ENCODE assay signal across 9 mouse cellular contexts in the genomic region with DNA sequence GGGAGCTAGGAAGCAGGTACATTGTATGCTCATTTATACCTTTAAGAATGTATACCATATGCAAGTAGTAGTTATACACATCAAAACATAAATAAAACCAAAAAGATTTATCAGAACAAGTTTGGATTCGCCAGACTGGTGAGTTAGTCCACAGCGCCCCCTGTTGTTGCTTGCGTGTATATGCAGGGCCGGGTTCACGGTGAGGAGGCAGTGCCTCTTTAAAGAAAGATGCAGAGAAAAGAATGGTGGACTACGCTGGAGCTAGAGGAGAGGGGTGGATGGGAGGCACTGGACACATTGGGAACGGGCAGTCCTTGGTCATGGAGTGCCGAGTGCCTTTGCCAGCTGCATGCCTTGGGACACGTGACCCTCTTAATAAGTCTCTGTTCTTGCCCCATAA. TPM values are rescaled to one million over a fixed set of nuclear protein-coding genes. Genes with fewer than 3 reads are reported as not detected.
DNase-seq lines count a peak whose midpoint lies in the region; ATAC-seq and TF ChIP-seq lines count a peak whose summit lies in the region.
"Had no signal": no experiment of that assay in that cellular context is flagged by ENCODE, and none has a peak within 500 bp of the region (broad histone marks: within the 10 kb centered on the region; RNA-seq: fewer than 3 reads in every experiment).

No protein-coding gene starts in this region.

- no peak for TF ChIP-seq POLR2A in cerebellum, adult 2 months (IDR thresholded peaks at IDR 0.05; ENCODE audit: borderline replicate concordance, insufficient read depth, low read length)

- no peak overlapping the region for H3K4me3 ChIP-seq in cerebellum, adult 2 months (replicated peaks; ENCODE audit: insufficient read depth, low read depth, low read length)
- no peak overlapping the region for H3K4me3 ChIP-seq in kidney, embryonic 16.5 days (ENCODE audit: low read length)
- no peak overlapping the region for H3K4me3 ChIP-seq in liver, embryonic 13.5 days (replicated peaks)
- H3K4me3 ChIP-seq: heart, embryonic 15.5 days had no signal

- peak; percentile 88 for TF ChIP-seq CTCF in cerebellum, adult 2 months (IDR thresholded peaks at IDR 0.05; ENCODE audit: borderline replicate concordance, insufficient read depth, low read depth, low read length)

- ATAC-seq in kidney, embryonic 16.5 days (ENCODE audit: low FRiP score, low TSS enrichment) = 0 out of 2 replicates have a peak, but pooled peaks have one; percentile 15
- ATAC-seq in liver, embryonic 13.5 days (ENCODE audit: low read depth) = no peak
- ATAC-seq in erythroid progenitor cell, adult 5-6 weeks (replicated peaks; ENCODE audit: low FRiP score, poor library complexity, severe bottlenecking) = no peak

- DNase-seq in 3134 (ENCODE audit: extremely low read depth, insufficient read length, low spot score) = peak; percentile 35
- peak; percentile 69 for DNase-seq in ES-CJ7 (ENCODE audit: low read depth, low spot score)
- peak; percentile 61 to 74 for DNase-seq in cerebellum, adult 2 months
- DNase-seq in gastrocnemius, adult 18-20 months (ENCODE audit: low spot score) = peak; percentile 72
- peak; percentile 25 for DNase-seq in liver, embryonic 13.5 days
- DNase-seq in retina, postnatal 7 days (ENCODE audit: low read depth, low spot score) = peak; percentile 63

- no peak overlapping the region for H3K4me2 ChIP-seq in kidney, embryonic 16.5 days (replicated peaks; ENCODE audit: low read depth, low read length)
- no peak overlapping the region for H3K4me2 ChIP-seq in liver, embryonic 13.5 days
- H3K4me2 ChIP-seq: heart, embryonic 15.5 days had no signal

- H3K36me3 ChIP-seq in kidney, embryonic 16.5 days (ENCODE audit: insufficient read depth, low read length) = no peaks in the 10 kb centered on the region
- H3K36me3 ChIP-seq in liver, embryonic 13.5 days = no peaks in the 10 kb centered on the region
- H3K36me3 ChIP-seq: heart, embryonic 15.5 days had no signal

- no peak overlapping the region for H3K9ac ChIP-seq in kidney, embryonic 16.5 days (replicated peaks; ENCODE audit: low read length)
- H3K9ac ChIP-seq in liver, embryonic 13.5 days = no peak overlapping the region
- H3K9ac ChIP-seq: heart, embryonic 15.5 days had no signal

- H3K9me3 ChIP-seq in kidney, embryonic 16.5 days (ENCODE audit: low read length) = no peaks in the 10 kb centered on the region
- H3K9me3 ChIP-seq in liver, embryonic 13.5 days (replicated peaks) = no peaks in the 10 kb centered on the region
- H3K9me3 ChIP-seq: heart, embryonic 15.5 days had no signal

- 3% methylated on average over 9 of the region's 9 CpGs for WGBS in cerebellum, adult 2 months
- 4% methylated on average over 9 of the region's 9 CpGs for WGBS in kidney, embryonic 16.5 days
- 8% methylated on average over 9 of the region's 9 CpGs for WGBS in liver, embryonic 13.5 days (ENCODE audit: insufficient replicate concordance)

- no peaks in the 10 kb centered on the region for H3K27me3 ChIP-seq in cerebellum, adult 2 months (ENCODE audit: control insufficient read depth, insufficient read depth, low read length)
- H3K27me3 ChIP-seq in kidney, embryonic 16.5 days (ENCODE audit: insufficient read depth, low read length) = no peaks in the 10 kb centered on the region
- no peaks in the 10 kb centered on the region for H3K27me3 ChIP-seq in liver, embryonic 13.5 days

- H3K4me1 ChIP-seq in cerebellum, adult 2 months (ENCODE audit: control insufficient read depth, insufficient read depth, low read length) = no peaks in the 10 kb centered on the region
- no peaks in the 10 kb centered on the region for H3K4me1 ChIP-seq in kidney, embryonic 16.5 days (ENCODE audit: insufficient read depth, low read length)
- no peaks in the 10 kb centered on the region for H3K4me1 ChIP-seq in liver, embryonic 13.5 days (replicated peaks)

- H3K27ac ChIP-seq in cerebellum, adult 2 months (ENCODE audit: insufficient read depth, low read length) = no peak overlapping the region
- H3K27ac ChIP-seq in kidney, embryonic 16.5 days (ENCODE audit: low read length) = no peak overlapping the region
- no peak overlapping the region for H3K27ac ChIP-seq in liver, embryonic 13.5 days
- H3K27ac ChIP-seq: heart, embryonic 15.5 days had no signal

RNA-seq across cellular contexts. Expression of a gene that starts 12.1 kb away (rescaled TPM):
- not detected in 2 replicates for polyA plus RNA-seq in cerebellum, adult 2 months (2012; rRNA removed)
- not detected for total RNA-seq in gastrocnemius, adult 18-20 months (2021)
- 0.28 and 0.34 TPM in 2 replicates for polyA plus RNA-seq in kidney, embryonic 16.5 days (2015; fragmentation: Nextera tagmentation; extraction: Ambion mirVana)
- polyA plus RNA-seq in liver, embryonic 13.5 days (2015; fragmentation: Nextera tagmentation; extraction: Ambion mirVana) = 0.12 TPM in 1 of 2 replicates, not detected in the other
- total RNA-seq in erythroid progenitor cell, adult 5-6 weeks (2015; ENCODE audit: low replicate concordance) = not detected in 2 replicates
- total RNA-seq in erythroid progenitor cell, adult 5-6 weeks (2017; ENCODE audit: low replicate concordance) = not detected in 2 replicates

RNA-seq across cellular contexts. Expression of a gene that starts 46.2 kb away (rescaled TPM):
- polyA plus RNA-seq in cerebellum, adult 2 months (2012; rRNA removed) = 24.6 and 25.0 TPM in 2 replicates
- total RNA-seq in gastrocnemius, adult 18-20 months (2021) = 10 to 100 TPM; 74.4 to 79.7 TPM
- polyA plus RNA-seq in kidney, embryonic 16.5 days (2015; fragmentation: Nextera tagmentation; extraction: Ambion mirVana) = 51.9 and 52.1 TPM in 2 replicates
- polyA plus RNA-seq in liver, embryonic 13.5 days (2015; fragmentation: Nextera tagmentation; extraction: Ambion mirVana) = 20.6 and 25.5 TPM in 2 replicates
- total RNA-seq in erythroid progenitor cell, adult 5-6 weeks (2015; ENCODE audit: low replicate concordance) = 6.7 and 7.6 TPM in 2 replicates
- total RNA-seq in erythroid progenitor cell, adult 5-6 weeks (2017; ENCODE audit: low replicate concordance) = 4.0 and 8.1 TPM in 2 replicates

RNA-seq across cellular contexts. Expression of a gene that starts 47.2 kb away (rescaled TPM):
- polyA plus RNA-seq in cerebellum, adult 2 months (2012; rRNA removed) = 2.7 and 2.9 TPM in 2 replicates
- 1 to 10 TPM in 1 of 2 experiments, under 1 TPM in 1; 0.89 to 1.8 TPM for total RNA-seq in gastrocnemius, adult 18-20 months (2021)
- 27.2 and 27.5 TPM in 2 replicates for polyA plus RNA-seq in kidney, embryonic 16.5 days (2015; fragmentation: Nextera tagmentation; extraction: Ambion mirVana)
- 0.99 and 1.1 TPM in 2 replicates for polyA plus RNA-seq in liver, embryonic 13.5 days (2015; fragmentation: Nextera tagmentation; extraction: Ambion mirVana)
- total RNA-seq in erythroid progenitor cell, adult 5-6 weeks (2015; ENCODE audit: low replicate concordance) = not detected in 2 replicates
- not detected in 2 replicates for total RNA-seq in erythroid progenitor cell, adult 5-6 weeks (2017; ENCODE audit: low replicate concordance)
